Mouse (Mus musculus): ENCODE measurements around the gene Gm3336. TPM values are rescaled to one million over a fixed set of nuclear protein-coding genes. Genes with fewer than 3 reads are reported as not detected.
A peak's percentile ranks its signal among the peaks of the same experiment; 100 is the strongest.

Gm3336 gene
- total and polyA plus RNA-seq, 3 experiments, result 0.25 to 0.49 TPM; not detected in 1

- H3K9me3 ChIP-seq (replicated peaks; ENCODE audit: low read length), result no peaks in the 10 kb centered on the region
- H3K4me1 ChIP-seq (ENCODE audit: control insufficient read depth in 1 of 2, insufficient read depth in 2 of 2), result peaks cover 29 to 53% of the 10 kb centered on the region in 2 experiments
- peak within 1 kb of the TSS; percentile 69 for H3K4me2 ChIP-seq (ENCODE audit: insufficient read depth, low read depth, poor library complexity, severe bottlenecking)
- peaks cover 19% of the 10 kb centered on the region in 2 experiments for H3K36me3 ChIP-seq (replicated peaks in 1 of 2; ENCODE audit: control insufficient read depth in 1 of 2, insufficient read depth in 1 of 2, low read length in 1 of 2)
- peak within 1 kb of the TSS; percentile 75 for H3K27ac ChIP-seq (ENCODE audit: insufficient read depth, low read depth)
- H3K9ac ChIP-seq (ENCODE audit: insufficient read depth, low read depth), result peak within 1 kb of the TSS; percentile 91
- H3K4me3 ChIP-seq (replicated peaks in 1 of 3; ENCODE audit: low read depth in 2 of 3, low read length in 2 of 3, poor library complexity in 1 of 3), result peak within 1 kb of the TSS; percentile 65 to 72 (median 67)
- no peaks in the 10 kb centered on the region for H3K27me3 ChIP-seq (replicated peaks)
- no peak; the same call in 1 of the 2 replicates for TF ChIP-seq GABPA (IDR thresholded peaks at IDR 0.05; ENCODE audit: insufficient replicate concordance, low read depth, low read length)
- no peak for TF ChIP-seq CHD1 (IDR thresholded peaks at IDR 0.05; ENCODE audit: low read depth, low read length)
- TF ChIP-seq ZC3H11A (IDR thresholded peaks at IDR 0.05; ENCODE audit: low read depth, low read length), result peak; percentile 26; the same call in 1 of the 2 replicates
- peak; percentile 86 for TF ChIP-seq MYC (IDR thresholded peaks at IDR 0.05; ENCODE audit: low read depth, low read length)
- TF ChIP-seq PAX5 (IDR thresholded peaks at IDR 0.05; ENCODE audit: low read length), result no peak
- TF ChIP-seq HCFC1 (IDR thresholded peaks at IDR 0.05; ENCODE audit: low read depth, low read length), result peak; percentile 80
- peak; percentile 5; the same call in 1 of the 2 replicates for TF ChIP-seq IRF4 (IDR thresholded peaks at IDR 0.05; ENCODE audit: low read depth, low read length)
- no peak for TF ChIP-seq EP300 (IDR thresholded peaks at IDR 0.05; ENCODE audit: low read length)
- TF ChIP-seq POLR2AphosphoS2 (IDR thresholded peaks at IDR 0.05; ENCODE audit: low read depth, low read length), result peak; percentile 76; the same call in 1 of the 2 replicates
- TF ChIP-seq SIN3A (IDR thresholded peaks at IDR 0.05; ENCODE audit: low read length), result peak; percentile 74
- peak; percentile 95 for TF ChIP-seq SMC3 (IDR thresholded peaks at IDR 0.05; ENCODE audit: low read depth, low read length)
- TF ChIP-seq BHLHE40 (IDR thresholded peaks at IDR 0.05; ENCODE audit: low read depth, low read length), result peak; percentile 74
- peak; percentile 25; the same call in 1 of the 2 replicates for TF ChIP-seq ETS1 (conservative IDR thresholded peaks at IDR 0.05; ENCODE audit: low read depth, low read length)
- TF ChIP-seq NRF1 (IDR thresholded peaks at IDR 0.05; ENCODE audit: low read depth, low read length), result peak; percentile 95
- peak; percentile 70 for TF ChIP-seq RAD21 (IDR thresholded peaks at IDR 0.05; ENCODE audit: low read depth, low read length)
- TF ChIP-seq CHD2 (IDR thresholded peaks at IDR 0.05; ENCODE audit: low read length), result peak; percentile 92
- no peak for TF ChIP-seq MAFK (IDR thresholded peaks at IDR 0.05; ENCODE audit: insufficient replicate concordance, low read length)
- TF ChIP-seq CTCF (conservative IDR thresholded peaks at IDR 0.05 in 1 of 2, IDR thresholded peaks at IDR 0.05 in 1 of 2; ENCODE audit: low read depth in 2 of 2, low read length in 2 of 2), result peak in 1 of 2 experiments; percentile 87; a peak in 2 of 4 replicates
- peak; percentile 87 for TF ChIP-seq USF2 (conservative IDR thresholded peaks at IDR 0.05; ENCODE audit: low read depth, low read length)
- 0 out of 2 replicates have a peak, but pooled peaks have one; percentile 54 for TF ChIP-seq MAZ (IDR thresholded peaks at IDR 0.05; ENCODE audit: low read depth, low read length)
- peak; percentile 66 for TF ChIP-seq TCF12 (IDR thresholded peaks at IDR 0.05; ENCODE audit: low read depth, low read length)
- TF ChIP-seq POLR2A (IDR thresholded peaks at IDR 0.05; ENCODE audit: low read depth, low read length), result peak; percentile 91
- TF ChIP-seq NELFE (IDR thresholded peaks at IDR 0.05; ENCODE audit: low read depth, low read length), result peak; percentile 88
- TF ChIP-seq RCOR1 (conservative IDR thresholded peaks at IDR 0.05; ENCODE audit: low read depth, low read length), result no peak
- TF ChIP-seq KAT2A (IDR thresholded peaks at IDR 0.05; ENCODE audit: insufficient replicate concordance, low read length), result peak; percentile 85; the same call in 1 of the 2 replicates
- peak; percentile 87 for TF ChIP-seq ELF1 (IDR thresholded peaks at IDR 0.05; ENCODE audit: low read depth, low read length)
- TF ChIP-seq MXI1 (IDR thresholded peaks at IDR 0.05; ENCODE audit: low read depth, low read length), result peak; percentile 95
- TF ChIP-seq E2F4 (IDR thresholded peaks at IDR 0.05; ENCODE audit: insufficient replicate concordance, low read depth, low read length), result peak; percentile 54; the same call in 1 of the 2 replicates
- peak; percentile 48; the same call in 1 of the 2 replicates for TF ChIP-seq MEF2A (IDR thresholded peaks at IDR 0.05; ENCODE audit: borderline replicate concordance, low read depth, low read length)
- TF ChIP-seq JUND (conservative IDR thresholded peaks at IDR 0.05; ENCODE audit: low read depth, low read length), result no peak
- TF ChIP-seq JUN (IDR thresholded peaks at IDR 0.05; ENCODE audit: insufficient read depth, low read depth, low read length), result peak; percentile 19; the same call in 1 of the 2 replicates
- TF ChIP-seq UBTF (IDR thresholded peaks at IDR 0.05; ENCODE audit: low read depth, low read length), result no peak
- peak; percentile 84 for TF ChIP-seq ZMIZ1 (IDR thresholded peaks at IDR 0.05; ENCODE audit: low read depth, low read length)
- peak; percentile 93 for TF ChIP-seq TBP (conservative IDR thresholded peaks at IDR 0.05; ENCODE audit: low read depth, low read length)
- TF ChIP-seq USF1 (IDR thresholded peaks at IDR 0.05; ENCODE audit: low read depth, low read length), result peak; percentile 90
- TF ChIP-seq ZKSCAN1 (IDR thresholded peaks at IDR 0.05; ENCODE audit: borderline replicate concordance, low read depth, low read length), result no peak
- no peak for TF ChIP-seq ZNF384 (IDR thresholded peaks at IDR 0.05; ENCODE audit: low read depth, low read length)
- peak; percentile 84 for TF ChIP-seq MAX (IDR thresholded peaks at IDR 0.05; ENCODE audit: low read length)
- peak; percentile 99 for DNase-seq (ENCODE audit: extremely low read depth)
- peaks cover 16% of the 10 kb centered on the region for H3K79me2 ChIP-seq (replicated peaks; ENCODE audit: control insufficient read depth, extremely low read depth, insufficient read depth, poor library complexity, severe bottlenecking)
- in situ Hi-C loops (cut with MboI; ENCODE audit: low pct_ligation_motif_present, low pct_unique_long_range_greater_than_20kb, low sequenced_read_pairs), result no loop called here
- dilution Hi-C loops (cut with MboI; ENCODE audit: extremely low pct_ligation_motif_present, extremely low pct_unique_long_range_greater_than_20kb, low sequenced_read_pairs), result no loop called here
Measured at GRCm38 (mm10) chr8:70673079-70673856, 45.1 kb upstream of the Gm3336 start, which contains the start of gene Lsm4. TSS of gene Lsm4 (plus strand) at chr8:70673248.

Measured in CH12.LX (cell line).